Mouse (Mus musculus): ENCODE data around the gene Zrsr2. TPM values are rescaled to one million over a fixed set of nuclear protein-coding genes. Genes with fewer than 3 reads are reported as not detected.

Zrsr2 gene
- total RNA-seq, 2 experiments from 2014 or later: 40.3 to 53.9 TPM

DNA sequence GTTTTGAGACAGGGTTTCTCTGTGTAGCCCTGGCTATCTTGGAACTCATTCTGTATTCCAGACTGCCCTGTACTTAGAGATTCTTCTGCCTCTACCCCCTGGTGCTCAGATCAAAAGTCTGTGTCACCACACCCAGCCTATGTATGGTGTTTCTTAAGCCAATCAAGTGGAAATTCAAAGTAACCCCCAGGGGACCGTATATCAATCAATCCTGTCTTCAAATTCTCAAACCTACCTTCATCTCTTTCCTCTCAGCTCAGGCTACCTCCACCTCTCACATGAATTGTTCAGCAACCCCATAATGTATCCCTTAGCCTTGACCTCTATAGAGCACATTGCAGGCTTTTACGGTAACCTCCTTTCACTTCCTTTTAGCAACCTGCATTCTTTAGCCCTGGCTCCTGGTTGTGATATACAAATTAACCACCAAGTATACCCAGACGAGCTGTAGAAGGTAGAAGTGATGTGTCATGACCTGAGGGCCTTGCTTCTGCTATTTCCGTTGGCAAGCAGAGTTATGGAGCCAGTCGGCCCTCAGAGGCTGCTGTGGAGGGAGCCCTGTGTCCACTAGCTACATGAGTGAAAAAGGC, 58.9 kb downstream of the Zrsr2 start:
- no peak for DNase-seq (ENCODE audit: low spot score in 2 of 2)
- intact Hi-C loops (cut with DNase I): no loop called here

DNA sequence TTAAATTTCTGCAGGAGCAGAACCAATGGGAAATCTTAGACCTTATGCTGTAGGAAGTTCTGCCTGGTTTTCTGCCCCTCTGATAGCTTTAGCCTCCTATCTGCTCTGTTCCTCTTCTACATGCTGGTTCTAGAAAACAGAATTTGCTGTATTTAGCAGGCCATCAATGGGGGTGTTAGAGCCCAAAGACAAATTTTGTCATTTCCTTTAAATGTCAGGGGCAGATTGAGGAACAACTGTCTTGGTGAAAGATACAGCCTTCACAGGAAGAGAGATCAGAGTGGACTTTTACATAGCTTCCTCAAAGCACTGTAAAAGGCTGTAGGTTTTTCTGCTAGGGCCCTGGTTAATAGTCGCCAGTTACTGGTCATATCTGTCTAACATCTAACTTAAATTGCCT, 61.1 kb downstream of the Zrsr2 start:
- no peak for DNase-seq (ENCODE audit: low spot score in 2 of 2)
- intact Hi-C loops (cut with DNase I): no loop called here

DNA sequence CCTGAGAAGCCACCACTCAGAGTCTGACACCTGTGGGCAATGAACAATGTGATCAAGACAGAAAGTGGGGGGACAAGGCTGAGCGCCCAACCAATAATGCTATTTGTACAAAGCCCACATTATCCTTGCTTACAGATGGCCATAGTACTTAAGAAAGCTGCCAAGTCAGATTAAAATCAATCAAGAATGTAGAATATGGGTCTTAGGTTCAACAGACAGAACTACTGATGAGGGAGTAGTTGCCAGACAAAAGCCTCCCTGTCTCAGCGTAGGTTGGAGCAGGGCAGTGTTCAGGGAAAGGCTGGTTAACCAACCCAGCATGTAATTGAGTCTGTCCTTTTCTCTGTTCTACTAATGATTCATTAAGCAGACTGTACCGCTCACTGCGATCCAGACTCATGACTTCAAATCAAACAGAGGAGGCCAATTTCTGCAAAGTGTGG, 72.9 kb downstream of the Zrsr2 start:
- no peak for DNase-seq (ENCODE audit: low spot score in 2 of 2)
- intact Hi-C loops (cut with DNase I): no loop called here

Other genes with a start within 250 kb of the Zrsr2 start
- gene Rnf138rt1, start 197.3 kb downstream of the Zrsr2 start, total RNA-seq (2021): under 1 TPM; 0.54 to 0.68 TPM
- 10 to 100 TPM; 26.8 to 38.6 TPM for gene Ap1s2, start 49.6 kb downstream of the Zrsr2 start, total RNA-seq (2021)
- 1 to 10 TPM; 3.2 TPM for gene Car5b, start 69.3 kb upstream of the Zrsr2 start, total RNA-seq (2021)
- 10 to 100 TPM; 10.5 to 11.2 TPM for gene Siah1b, start 117.8 kb upstream of the Zrsr2 start, total RNA-seq (2021)
- not detected for gene Cltrn, start 130.2 kb upstream of the Zrsr2 start, total RNA-seq (2021)
- gene Ace2, start 180.7 kb upstream of the Zrsr2 start, total RNA-seq (2021): 1 to 10 TPM; 1.7 to 1.8 TPM

Measured in left cerebral cortex, postnatal 36 days (tissue).